Mouse (Mus musculus) left cerebral cortex, postnatal 36 days (tissue): Measurements from ENCODE around the gene Olfr102. TPM values are rescaled to one million over a fixed set of nuclear protein-coding genes. Genes with fewer than 3 reads are reported as not detected.

Experiments used
- DNase-seq, 2 experiments: peaks; one replicate each; pipeline ENCODE4 v3.0.0; 2021 to 2022; ENCODE audit warnings: low spot score in 2 of 2, mixed read lengths in 1 of 2
- intact Hi-C: fragments of 180-260 bp; cut with DNase I; formaldehyde crosslinking; loops from one replicate; pipeline ENCODE4 v1.15.1; 2025
- total RNA-seq, 2 experiments: library from RNA; stranded (reverse); gene quantifications; 2 replicates each; pipeline ENCODE4 v1.2.3; 2021

Gene Olfr102
- not detected for total RNA-seq

- intact Hi-C loops: no loop called here
Measured at GRCm38 (mm10) chr17:37316954-37317353, at the start of gene Olfr102. TSS of gene Olfr102 (minus strand) at chr17:37317054.

GRCm38 (mm10) chr17:37359282-37359681 is 42.4 kb upstream of the Olfr102 start, which contains the start of gene Olfr104-ps:
TSS of gene Olfr104-ps (plus strand) at chr17:37359582.
- intact Hi-C loops: no loop called here
- no peak for DNase-seq

More at GRCm38 (mm10) chr17:37316954-37317353, at the start of gene Olfr102:
- DNase-seq: no peak

- DNase-seq: no peak
- intact Hi-C loops: no loop called here
Measured at GRCm38 (mm10) chr17:37339598-37339997, 22.7 kb upstream of the Olfr102 start, which contains the start of gene Olfr103. TSS of gene Olfr103 (minus strand) at chr17:37339698.

GRCm38 (mm10) chr17:37310146-37310699 is 6.6 kb downstream of the Olfr102 start:
- intact Hi-C loops: no loop called here
- no peak for DNase-seq

DNA sequence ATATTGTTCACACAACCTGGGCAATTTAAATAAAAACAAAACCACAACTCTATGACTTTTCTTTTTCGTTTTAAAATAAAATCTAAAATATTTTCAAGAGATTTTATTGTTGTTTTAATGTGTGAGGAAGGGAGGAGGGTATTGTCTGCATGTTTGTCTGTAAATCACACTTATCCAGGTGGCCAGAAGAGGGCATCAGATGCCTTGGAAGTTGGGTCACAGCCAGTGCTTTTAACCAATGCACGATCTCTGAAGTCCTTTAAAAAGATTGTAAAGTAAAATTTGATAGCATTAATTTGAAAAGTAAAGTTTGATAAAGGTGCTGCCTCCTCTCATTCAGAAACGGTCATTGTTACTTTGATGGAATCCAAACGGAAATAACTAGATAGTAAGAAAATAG is 8.4 kb downstream of the Olfr102 start:
- intact Hi-C loops: loop anchor here (10.0 kb wide), 1 partner anchor 426 kb away; no protein-coding TSS in a partner anchor
- DNase-seq: no peak

- DNase-seq: no peak
- intact Hi-C loops: loop anchor here (10.0 kb wide), 1 partner anchor 431 kb away; no protein-coding TSS in a partner anchor
Measured at GRCm38 (mm10) chr17:37304213-37304612, 12.6 kb downstream of the Olfr102 start, which contains the start of gene Olfr101. TSS of gene Olfr101 (minus strand) at chr17:37304313.

DNA sequence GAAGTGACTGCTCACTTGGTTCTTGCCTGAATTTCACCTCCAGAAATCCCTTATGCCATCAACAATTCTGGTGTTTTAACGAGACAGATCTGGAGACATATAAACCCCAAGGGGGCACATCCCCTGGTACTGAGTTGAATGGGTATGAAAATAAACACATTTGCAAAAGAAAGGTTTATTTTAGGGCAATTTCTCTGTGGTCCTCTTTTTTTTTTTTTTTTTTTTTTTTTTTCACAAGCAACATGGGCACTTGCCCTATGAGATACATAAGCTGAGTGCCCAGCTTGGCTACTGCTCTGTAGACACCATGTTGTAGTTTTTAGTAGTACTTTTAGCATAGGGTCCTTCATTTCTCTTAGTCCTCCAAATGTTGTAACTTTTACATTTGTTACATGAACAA is 33.5 kb downstream of the Olfr102 start, which contains the start of gene Olfr99:
Gene Olfr99, minus strand, starts transcription at position 101 of the 400 bp plus-strand sequence.
- intact Hi-C loops: no loop called here
- DNase-seq: no peak

- intact Hi-C loops: no loop called here
Measured at GRCm38 (mm10) chr17:37280331-37280730, 36.5 kb downstream of the Olfr102 start.

GRCm38 (mm10) chr17:37276573-37276972 is 40.3 kb downstream of the Olfr102 start:
- DNase-seq: no peak
- intact Hi-C loops: no loop called here

More at GRCm38 (mm10) chr17:37280331-37280730, 36.5 kb downstream of the Olfr102 start:
- no peak for DNase-seq

DNA sequence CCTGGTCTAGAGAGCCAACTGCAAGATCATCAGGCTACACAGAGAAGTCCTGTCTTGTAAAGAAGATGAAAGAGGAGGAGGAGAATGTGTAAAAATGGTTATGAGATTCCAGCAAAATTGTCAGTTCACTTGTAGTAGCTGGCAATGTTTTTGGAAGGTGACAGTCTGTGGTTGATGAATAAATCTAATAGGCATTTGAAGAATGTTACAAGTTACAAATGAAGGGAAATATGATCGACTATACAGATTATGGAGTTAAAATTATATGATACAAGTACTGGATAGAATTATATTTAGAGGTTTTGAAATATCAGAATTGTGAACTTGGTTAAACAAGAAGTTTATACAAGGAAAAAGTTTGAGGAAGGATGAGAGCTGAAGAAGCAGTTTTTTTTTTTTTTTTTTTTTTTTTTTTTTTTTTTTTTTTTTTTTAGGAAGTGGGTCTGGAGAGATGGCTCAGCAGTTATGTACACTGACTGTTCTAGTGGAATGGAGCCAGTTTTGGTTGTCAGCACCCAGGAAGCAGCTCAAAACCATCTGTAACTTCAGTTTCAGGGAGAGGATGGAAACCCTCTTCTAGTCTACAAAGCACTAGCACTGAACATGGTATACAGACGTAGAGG is 41.1 kb downstream of the Olfr102 start:
- no peak for DNase-seq
- intact Hi-C loops: no loop called here

DNA sequence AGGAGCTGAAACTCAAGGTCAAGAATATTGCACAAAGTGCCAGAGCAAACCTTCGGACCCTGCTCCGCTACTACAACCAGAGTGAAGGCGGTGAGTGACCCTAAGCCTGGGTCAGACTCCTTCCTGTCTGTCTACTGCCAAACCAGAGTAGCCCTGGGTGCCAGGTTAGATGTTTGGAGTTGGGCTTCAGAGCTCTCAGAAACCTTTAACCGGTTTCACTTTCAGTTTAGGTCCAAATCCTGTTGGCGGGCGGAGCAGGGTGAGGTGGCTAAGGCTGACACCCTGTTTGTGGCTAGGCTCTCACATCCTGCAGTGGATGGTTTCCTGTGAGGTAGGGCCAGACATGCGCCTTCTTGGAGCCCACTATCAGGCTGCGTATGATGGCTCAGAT is 46.2 kb downstream of the Olfr102 start:
- intact Hi-C loops: no loop called here
- peak; percentile 6 to 7 for DNase-seq

DNA sequence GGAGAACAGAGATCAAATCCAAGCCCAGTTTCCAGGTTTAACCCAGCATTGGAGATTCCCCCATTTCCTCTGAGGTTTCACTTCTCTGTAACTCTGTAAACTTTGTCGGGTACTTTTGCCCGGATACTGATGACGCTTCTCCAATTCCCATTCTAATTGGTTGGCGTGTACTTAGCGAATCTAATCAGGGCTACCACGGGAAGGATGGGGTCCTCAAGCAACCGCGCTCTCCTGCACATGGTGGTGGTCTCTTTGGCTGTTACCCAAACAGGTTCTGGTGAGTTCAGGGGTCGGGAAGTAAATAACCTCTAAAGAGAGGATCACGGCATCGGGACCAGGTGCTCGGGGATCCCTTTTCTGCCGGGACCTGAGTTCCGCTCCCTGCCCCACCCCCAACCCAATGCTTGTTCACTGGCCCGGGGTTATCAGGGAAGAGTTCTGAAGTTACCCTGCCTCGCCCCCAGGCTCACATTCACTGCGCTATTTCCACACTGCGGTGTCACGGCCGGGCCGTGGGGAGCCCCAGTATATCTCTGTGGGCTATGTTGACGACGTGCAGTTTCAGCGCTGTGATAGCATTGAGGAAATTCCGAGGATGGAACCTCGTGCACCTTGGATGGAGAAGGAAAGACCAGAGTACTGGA is 46.7 kb downstream of the Olfr102 start, which contains the start of gene H2-M3:
Gene H2-M3, plus strand, starts transcription at position 163 of the 644 bp plus-strand sequence.
- DNase-seq: peak; percentile 79 to 90
- intact Hi-C loops: no loop called here

GRCm38 (mm10) chr17:37263626-37264025 is 53.2 kb downstream of the Olfr102 start, which contains the start of gene Olfr98:
TSS of gene Olfr98 (minus strand) at chr17:37263749.
- intact Hi-C loops: no loop called here
- no peak for DNase-seq

Other genes with a start within 250 kb of the Olfr102 start
- not detected for gene Olfr90, start 228.6 kb downstream of the Olfr102 start, total RNA-seq
- gene Olfr91, start 218.8 kb downstream of the Olfr102 start, total RNA-seq: not detected
- gene Olfr92, start 197.0 kb downstream of the Olfr102 start, total RNA-seq: not detected
- gene Olfr93, start 155.6 kb downstream of the Olfr102 start, total RNA-seq: not detected
- gene Ubd, start 123.2 kb downstream of the Olfr102 start, total RNA-seq: not detected
- gene Olfr94, start 116.1 kb downstream of the Olfr102 start, total RNA-seq: not detected
- gene Olfr95, start 103.9 kb downstream of the Olfr102 start, total RNA-seq: not detected
- not detected for gene Olfr96, start 96.9 kb downstream of the Olfr102 start, total RNA-seq
- gene Olfr97, start 79.7 kb downstream of the Olfr102 start, total RNA-seq: not detected
- not detected for gene Olfr98, start 53.3 kb downstream of the Olfr102 start, total RNA-seq
- gene H2-M3, start 46.8 kb downstream of the Olfr102 start, total RNA-seq: 1 to 10 TPM; 3.2 to 3.4 TPM
- not detected for gene Olfr99, start 33.6 kb downstream of the Olfr102 start, total RNA-seq
- not detected for gene Olfr101, start 12.7 kb downstream of the Olfr102 start, total RNA-seq
- gene Olfr103, start 22.6 kb upstream of the Olfr102 start, total RNA-seq: not detected
- gene Olfr104-ps, start 42.5 kb upstream of the Olfr102 start, total RNA-seq: not detected
- gene Olfr105-ps, start 62.0 kb upstream of the Olfr102 start, total RNA-seq: not detected
- gene Olfr106-ps, start 73.3 kb upstream of the Olfr102 start, total RNA-seq: not detected
- not detected for gene Olfr107, start 82.2 kb upstream of the Olfr102 start, total RNA-seq
- gene Olfr108, start 128.4 kb upstream of the Olfr102 start, total RNA-seq: not detected
- gene Olfr109, start 141.9 kb upstream of the Olfr102 start, total RNA-seq: not detected
- gene H2-M2, start 166.5 kb upstream of the Olfr102 start, total RNA-seq: not detected
- gene Olfr110, start 175.4 kb upstream of the Olfr102 start, total RNA-seq: under 1 TPM in 1 of 2 experiments, not detected in 1; 0.22 TPM
- under 1 TPM in 1 of 2 experiments, not detected in 1; 0.17 TPM for gene Olfr111, start 191.0 kb upstream of the Olfr102 start, total RNA-seq